Mouse (Mus musculus) hindbrain, postnatal 0 days (tissue): Measurements from ENCODE around the gene Egflam. TPM values are rescaled to one million over a fixed set of nuclear protein-coding genes. Genes with fewer than 3 reads are reported as not detected.
A peak's percentile ranks its signal among the peaks of the same experiment; 100 is the strongest.

Experiments used
- ATAC-seq: fragments of 200-750 bp; cut with Nextera tagmentation; 2 replicates; pipeline ENCODE4 v1.8.0; 2017; ENCODE audit warnings: mild to moderate bottlenecking, moderate TSS enrichment, moderate library complexity
- DNase-seq: peaks from one replicate; pipeline ENCODE4 v3.0.0-alpha.2; 2015; ENCODE audit warnings: low spot score
- H3K27ac ChIP-seq: fragments of 300-500 bp; sonication (generic); 2 replicates; pipeline ENCODE4 v1.5.1; 2014; ENCODE audit warnings: mild to moderate bottlenecking
- H3K27me3 ChIP-seq: fragments of 300-500 bp; sonication (generic); 2 replicates; pipeline ENCODE4 v1.6.1; 2014; ENCODE audit warnings: low read length, mixed read lengths; ENCODE audit not compliant: insufficient read depth
- H3K36me3 ChIP-seq: fragments of 300-500 bp; sonication (generic); 2 replicates; pipeline ENCODE4 v1.6.1; 2014; ENCODE audit warnings: low read length, mixed read lengths; ENCODE audit not compliant: insufficient read depth
- H3K4me1 ChIP-seq: fragments of 300-500 bp; sonication (generic); 2 replicates; pipeline ENCODE4 v1.6.1; 2014; ENCODE audit warnings: antibody characterized with exemption, low read length, mixed read lengths; ENCODE audit not compliant: insufficient read depth
- H3K4me2 ChIP-seq: fragments of 300-500 bp; sonication (generic); 2 replicates; pipeline ENCODE4 v1.6.1; 2014; ENCODE audit warnings: low read depth, mild to moderate bottlenecking, low read length, moderate library complexity, mixed read lengths
- H3K4me3 ChIP-seq: fragments of 300-500 bp; sonication (generic); 2 replicates; pipeline ENCODE4 v1.5.1; 2014; ENCODE audit warnings: low read length
- H3K9ac ChIP-seq: fragments of 300-500 bp; sonication (generic); replicated peaks from 2 replicates; pipeline ENCODE4 v1.6.1; 2014; ENCODE audit warnings: mild to moderate bottlenecking, low read length, moderate library complexity, mixed read lengths
- H3K9me3 ChIP-seq: fragments of 300-500 bp; sonication (generic); 2 replicates; pipeline ENCODE4 v1.6.1; 2016; ENCODE audit warnings: low read length, mixed read lengths
- CTCF ChIP-seq: IDR thresholded peaks from 2 replicates; pipeline ENCODE4 v1.5.1; 2016; ENCODE audit warnings: antibody characterized with exemption, control low read depth, low read depth
- WGBS: fragments of 180-500 bp; shearing (Covaris S2); extraction: QIAGEN DNeasy Blood & Tissue Kit; methylation state at CpG from one replicate; pipeline ENCODE4 v1.1.7; 2014; 5-methylcytosine and 5-hydroxymethylcytosine counted together
- polyA plus RNA-seq: library from polyadenylated mRNA; unstranded; fragments of >200 nt; fragmentation: Nextera tagmentation; extraction: Ambion mirVana; gene quantifications from 2 replicates; pipeline ENCODE4 v1.2.1, GENCODE M21; 2015
- total RNA-seq: library from RNA; depleted of rRNA; stranded (reverse); fragments of >200 nt; gene quantifications from 2 replicates; pipeline ENCODE4 v1.2.3, GENCODE M21; 2014

The Egflam gene
- total and polyA plus RNA-seq, 2 experiments from 2014 or later = 5.9 to 8.5 TPM

DNA sequence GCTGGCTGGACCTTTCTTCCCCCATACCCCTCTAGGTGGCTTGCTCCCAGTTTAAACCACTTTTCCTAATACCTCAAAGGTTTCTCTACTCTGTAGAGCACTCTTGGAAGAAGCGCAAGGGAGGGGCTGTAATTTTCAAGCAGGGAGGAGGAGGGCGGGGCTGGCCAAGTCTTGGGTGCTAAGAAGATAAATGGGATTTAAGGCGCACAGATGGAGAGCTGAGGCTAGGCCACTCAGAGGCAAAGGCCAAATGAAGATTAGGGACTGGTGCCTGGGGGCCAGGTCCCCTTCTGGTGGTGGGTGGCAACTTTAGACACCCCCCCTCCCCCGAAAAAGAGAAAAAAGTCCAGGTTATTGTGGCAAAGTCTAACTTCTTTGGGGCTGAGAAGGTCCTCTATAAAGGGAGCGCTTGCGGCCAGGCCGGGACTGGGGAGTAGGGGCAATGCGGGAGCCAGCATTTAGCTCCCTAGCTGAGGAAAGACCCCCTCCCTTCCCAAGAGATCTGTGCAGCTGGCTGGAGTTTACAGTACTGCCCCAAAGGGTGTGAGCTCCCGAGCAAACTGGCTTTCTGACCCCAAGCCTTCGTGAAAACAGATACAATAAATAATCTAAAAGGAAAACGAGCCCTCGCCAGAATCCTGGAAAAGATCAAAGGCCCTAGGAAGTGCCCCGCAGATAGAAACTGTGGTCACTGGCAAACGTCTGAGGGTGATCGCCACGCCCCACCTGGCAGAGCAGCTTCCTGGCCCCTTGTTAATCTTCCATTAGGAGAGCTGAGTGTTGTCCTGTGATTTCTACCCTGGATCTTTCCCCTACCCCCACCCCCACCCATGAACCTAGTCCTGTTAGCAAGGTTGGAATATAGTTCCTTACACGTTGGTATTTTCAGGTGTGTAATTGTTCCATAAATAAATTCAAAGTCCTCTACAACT is 680 bp upstream of the Egflam start:
- Histone ChIP-seq H3K36me3 (no peaks in the 10 kb centered on the region), H3K4me2 (peak overlapping the region; percentile 100), H3K9ac (peak overlapping the region; percentile 51; the same call in 1 of the 2 replicates), H3K27ac (no peak overlapping the region; the same call in 1 of the 2 replicates), H3K27me3 (0 out of 2 replicates have a peak, but pooled peaks cover 3% of the 10 kb centered on the region), H3K9me3 (no peaks in the 10 kb centered on the region), H3K4me1 (peaks cover 5% of the 10 kb centered on the region; the same call in 1 of the 2 replicates), H3K4me3 (peak overlapping the region; percentile 64)
- DNase-seq = no peak
- peak; percentile 43; the same call in 1 of the 2 replicates for ATAC-seq
- 4% methylated on average over 17 of the region's 17 CpGs for WGBS
- no peak for TF ChIP-seq CTCF

DNA sequence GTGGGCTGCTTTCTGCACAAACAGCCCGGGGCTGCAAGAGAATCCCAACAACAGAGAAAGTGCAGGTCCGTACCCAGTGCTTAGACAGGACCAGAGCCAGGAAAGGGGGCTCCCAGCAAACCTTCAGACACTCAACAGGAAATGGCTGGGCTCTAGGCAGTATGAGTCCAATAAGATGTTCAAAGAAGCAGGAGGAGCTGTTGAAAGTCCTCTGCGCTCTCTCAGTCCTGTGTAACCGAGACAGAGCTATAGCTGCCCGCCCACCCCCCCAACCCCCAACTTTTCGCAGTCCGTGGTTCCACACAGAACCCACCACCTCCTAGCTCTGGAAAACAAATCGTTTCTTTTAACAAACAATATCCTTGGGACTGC is 763 bp downstream of the Egflam start:
- TF ChIP-seq CTCF = no peak
- Histone ChIP-seq H3K27ac (peak overlapping the region; percentile 48), H3K9me3 (no peaks in the 10 kb centered on the region), H3K4me2 (peak overlapping the region; percentile 100), H3K4me1 (peaks cover 5% of the 10 kb centered on the region; the same call in 1 of the 2 replicates), H3K27me3 (0 out of 2 replicates have a peak, but pooled peaks cover 3% of the 10 kb centered on the region), H3K9ac (peak overlapping the region; percentile 51), H3K4me3 (peak overlapping the region; percentile 64), H3K36me3 (no peaks in the 10 kb centered on the region)
- 3% methylated on average over 8 of the region's 8 CpGs for WGBS
- DNase-seq (no peak), ATAC-seq (0 out of 2 replicates have a peak, but pooled peaks have one; percentile 24)

DNA sequence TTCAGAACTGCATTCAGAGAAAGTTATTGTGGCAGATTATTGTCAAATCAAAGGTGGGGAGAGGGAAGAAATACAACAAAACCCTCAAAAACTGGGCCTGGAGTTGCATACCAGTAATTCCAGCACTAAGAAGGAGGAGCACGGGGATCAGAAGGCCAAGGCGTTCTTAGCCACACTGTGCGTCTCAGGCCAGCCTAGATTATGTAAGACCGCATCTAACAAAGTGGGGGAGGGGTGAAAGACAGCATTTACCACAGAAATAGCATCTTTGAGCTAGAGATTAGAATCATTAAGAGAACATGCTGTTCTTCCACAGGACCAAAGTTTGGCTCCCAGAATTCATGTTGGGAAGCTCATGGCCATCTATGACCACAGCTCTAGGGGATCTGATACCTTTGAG is 14.8 kb downstream of the Egflam start:
- H3K27me3 ChIP-seq = no peaks in the 10 kb centered on the region
- ATAC-seq (no peak), DNase-seq (no peak)
- H3K9ac ChIP-seq = no peak overlapping the region
- no peaks in the 10 kb centered on the region for H3K9me3 ChIP-seq
- no peaks in the 10 kb centered on the region for H3K36me3 ChIP-seq
- no peak overlapping the region for H3K4me2 ChIP-seq
- H3K4me3 ChIP-seq = no peak overlapping the region
- no peak overlapping the region for H3K27ac ChIP-seq
- H3K4me1 ChIP-seq = no peaks in the 10 kb centered on the region
- WGBS = 93% methylated on average over 4 of the region's 4 CpGs
- no peak for TF ChIP-seq CTCF

DNA sequence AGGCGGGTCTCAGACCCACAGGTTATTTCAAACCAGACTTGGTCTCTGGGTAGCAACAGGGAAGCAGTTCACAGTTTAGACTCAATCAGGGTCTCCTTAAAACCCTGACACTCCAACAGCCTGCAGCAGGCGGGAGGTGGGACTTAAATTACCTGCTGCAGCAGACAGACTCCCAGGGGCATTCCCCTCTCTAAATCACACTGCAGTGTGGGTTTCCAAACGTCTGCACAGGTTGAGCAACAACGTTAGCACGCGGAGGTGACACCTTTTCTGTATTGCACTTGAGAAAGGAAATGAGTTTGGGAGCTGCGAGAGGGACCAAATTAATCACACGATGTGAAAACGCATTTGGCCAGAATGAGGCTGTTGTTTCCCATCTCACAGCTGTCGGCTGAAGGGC is 15.7 kb downstream of the Egflam start:
- no peaks in the 10 kb centered on the region for H3K36me3 ChIP-seq
- H3K9ac ChIP-seq = no peak overlapping the region
- TF ChIP-seq CTCF = no peak
- H3K27ac ChIP-seq = no peak overlapping the region
- H3K9me3 ChIP-seq = no peaks in the 10 kb centered on the region
- no peaks in the 10 kb centered on the region for H3K4me1 ChIP-seq
- H3K4me2 ChIP-seq = no peak overlapping the region
- H3K4me3 ChIP-seq = no peak overlapping the region
- DNase-seq (peak; percentile 26), ATAC-seq (no peak)
- 67% methylated on average over 10 of the region's 10 CpGs for WGBS
- H3K27me3 ChIP-seq = no peaks in the 10 kb centered on the region

DNA sequence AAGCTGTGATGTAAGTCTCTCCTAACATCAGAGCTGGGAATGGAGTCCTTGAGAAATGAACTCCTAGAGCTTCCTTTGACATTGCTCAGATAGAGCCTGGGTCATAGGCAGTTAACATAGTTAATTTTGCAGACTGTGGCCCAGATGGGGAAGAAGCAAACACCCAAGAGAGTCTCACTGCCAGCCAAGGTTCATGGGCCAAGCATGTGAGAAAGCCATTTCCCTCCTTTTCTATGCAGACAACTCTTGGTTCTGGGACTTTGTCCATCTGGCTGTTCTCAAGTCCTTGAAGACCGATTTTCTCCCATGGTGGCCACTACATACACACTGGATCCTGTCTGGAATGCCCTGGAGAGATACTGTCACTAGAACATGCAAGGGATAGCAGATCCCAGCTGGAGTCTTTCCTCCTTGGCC is 45.6 kb downstream of the Egflam start:
- 79% methylated on average over 1 of the region's 1 CpGs for WGBS

DNA sequence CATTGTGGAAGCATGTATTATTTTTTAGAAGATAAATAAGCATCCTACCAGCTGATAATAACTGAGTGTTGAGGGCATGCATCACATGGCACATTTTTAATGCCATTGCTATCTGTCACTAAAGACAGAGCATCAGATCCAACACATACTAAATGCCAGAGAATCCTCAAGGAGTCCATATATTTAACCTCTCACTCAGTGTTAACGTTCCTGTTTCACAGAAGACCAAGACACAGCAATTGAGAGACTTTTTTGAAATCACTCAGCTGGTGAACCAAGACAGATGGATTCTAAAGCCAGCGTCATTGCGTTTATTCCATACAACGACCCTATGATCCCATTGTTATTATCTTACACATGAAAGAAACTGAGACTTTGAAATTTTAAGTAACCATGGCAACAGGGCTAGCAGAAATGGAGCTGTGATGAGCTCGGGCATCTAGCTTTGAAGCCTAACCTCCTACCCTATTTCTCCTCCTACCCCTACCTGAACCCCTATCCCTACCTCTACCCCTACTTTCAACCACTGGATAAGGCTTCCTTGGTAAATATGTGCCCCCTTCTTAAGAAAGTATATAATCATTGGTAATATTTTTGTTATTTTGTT is 57.4 kb downstream of the Egflam start:
- H3K27me3 ChIP-seq = no peaks in the 10 kb centered on the region
- H3K4me3 ChIP-seq = no peak overlapping the region
- no peak overlapping the region for H3K27ac ChIP-seq
- no peak overlapping the region for H3K4me2 ChIP-seq
- ATAC-seq (no peak), DNase-seq (no peak)
- WGBS = 42% methylated on average over 5 of the region's 5 CpGs
- H3K9me3 ChIP-seq = no peaks in the 10 kb centered on the region
- no peak for TF ChIP-seq CTCF
- H3K4me1 ChIP-seq = no peaks in the 10 kb centered on the region
- no peaks in the 10 kb centered on the region for H3K36me3 ChIP-seq
- H3K9ac ChIP-seq = no peak overlapping the region

More for the DNA sequence above, 45.6 kb downstream of the Egflam start:
- Histone ChIP-seq H3K9me3 (no peaks in the 10 kb centered on the region), H3K27ac (no peak overlapping the region), H3K4me3 (no peak overlapping the region), H3K4me2 (no peak overlapping the region), H3K4me1 (no peaks in the 10 kb centered on the region), H3K9ac (no peak overlapping the region), H3K36me3 (no peaks in the 10 kb centered on the region), H3K27me3 (no peaks in the 10 kb centered on the region)
- ATAC-seq = no peak
- TF ChIP-seq CTCF = no peak
- DNase-seq = no peak
